Mouse (Mus musculus): ENCODE measurements around the gene Lmtk2. TPM values are rescaled to one million over a fixed set of nuclear protein-coding genes. Genes with fewer than 3 reads are reported as not detected.

The Lmtk2 gene
- polyA plus RNA-seq, 1 experiment from 2014 or later, result 1.2 TPM

DNA sequence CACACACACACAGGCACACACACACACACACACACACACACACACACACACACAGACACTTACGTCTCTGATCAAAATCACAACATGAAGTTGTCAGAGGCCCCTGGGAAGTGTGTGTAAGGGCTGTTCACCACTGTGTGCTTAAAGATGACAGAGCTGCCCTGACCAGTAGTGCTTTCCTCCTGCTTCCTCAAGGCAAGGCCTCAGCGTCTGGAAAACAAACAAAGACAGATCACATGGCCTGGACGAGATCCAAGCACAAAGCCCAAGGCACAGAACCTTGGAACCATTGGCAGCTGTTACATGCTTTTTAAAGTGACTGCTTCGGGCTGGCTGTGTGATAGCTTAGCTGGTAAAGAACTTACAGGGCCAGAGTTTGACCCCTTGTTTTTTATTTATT is 58.4 kb downstream of the Lmtk2 start:
- Histone ChIP-seq H3K9me3 (ENCODE audit: low read length) (no peaks in the 10 kb centered on the region), H3K9ac (replicated peaks) (no peak overlapping the region), H3K4me2 (ENCODE audit: low read depth, low read length) (no peak overlapping the region), H3K27ac (ENCODE audit: low read depth) (no peak overlapping the region), H3K4me3 (ENCODE audit: low read depth, low read length) (no peak overlapping the region), H3K27me3 (ENCODE audit: insufficient read depth, low read length) (no peaks in the 10 kb centered on the region), H3K4me1 (ENCODE audit: insufficient read depth) (no peaks in the 10 kb centered on the region), H3K36me3 (replicated peaks; ENCODE audit: insufficient read depth, low read length) (peaks cover 17% of the 10 kb centered on the region)
- TF ChIP-seq EP300 (IDR thresholded peaks at IDR 0.05; ENCODE audit: low read depth) (no peak), CTCF (IDR thresholded peaks at IDR 0.05; ENCODE audit: low read depth) (no peak)
- ATAC-seq, result no peak
- DNase-seq, result peak; percentile 49
- WGBS (ENCODE audit: insufficient replicate concordance), result 45% methylated on average over 4 of the region's 4 CpGs

DNA sequence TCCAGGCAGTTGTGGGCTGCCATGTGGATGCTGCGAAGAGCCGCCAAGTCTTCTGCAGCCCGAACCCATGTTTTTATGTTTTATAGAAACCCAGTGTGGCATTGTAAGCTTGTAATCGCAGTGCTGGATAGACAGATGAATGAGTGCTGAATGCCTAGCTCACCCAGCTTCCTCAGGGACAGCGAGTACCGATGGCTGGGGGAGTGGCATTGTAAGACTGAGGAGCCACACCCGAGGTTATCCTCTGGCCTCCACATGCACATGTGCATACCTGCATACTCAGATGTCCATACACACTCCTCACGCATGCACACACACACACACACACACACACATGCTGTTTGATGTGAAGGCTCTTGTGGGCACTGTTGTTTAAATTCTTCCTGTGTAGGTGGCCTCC is 58.9 kb downstream of the Lmtk2 start:
- WGBS (ENCODE audit: insufficient replicate concordance), result 86% methylated on average over 8 of the region's 8 CpGs
- Histone ChIP-seq H3K27me3 (ENCODE audit: insufficient read depth, low read length) (no peaks in the 10 kb centered on the region), H3K36me3 (replicated peaks; ENCODE audit: insufficient read depth, low read length) (peaks cover 21% of the 10 kb centered on the region), H3K9me3 (ENCODE audit: low read length) (no peaks in the 10 kb centered on the region), H3K4me2 (ENCODE audit: low read depth, low read length) (no peak overlapping the region), H3K4me1 (ENCODE audit: insufficient read depth) (no peaks in the 10 kb centered on the region), H3K27ac (ENCODE audit: low read depth) (no peak overlapping the region), H3K9ac (replicated peaks) (no peak overlapping the region), H3K4me3 (ENCODE audit: low read depth, low read length) (no peak overlapping the region)
- no peak for ATAC-seq
- TF ChIP-seq EP300 (IDR thresholded peaks at IDR 0.05; ENCODE audit: low read depth) (no peak), CTCF (IDR thresholded peaks at IDR 0.05; ENCODE audit: low read depth) (no peak)
- DNase-seq, result no peak

DNA sequence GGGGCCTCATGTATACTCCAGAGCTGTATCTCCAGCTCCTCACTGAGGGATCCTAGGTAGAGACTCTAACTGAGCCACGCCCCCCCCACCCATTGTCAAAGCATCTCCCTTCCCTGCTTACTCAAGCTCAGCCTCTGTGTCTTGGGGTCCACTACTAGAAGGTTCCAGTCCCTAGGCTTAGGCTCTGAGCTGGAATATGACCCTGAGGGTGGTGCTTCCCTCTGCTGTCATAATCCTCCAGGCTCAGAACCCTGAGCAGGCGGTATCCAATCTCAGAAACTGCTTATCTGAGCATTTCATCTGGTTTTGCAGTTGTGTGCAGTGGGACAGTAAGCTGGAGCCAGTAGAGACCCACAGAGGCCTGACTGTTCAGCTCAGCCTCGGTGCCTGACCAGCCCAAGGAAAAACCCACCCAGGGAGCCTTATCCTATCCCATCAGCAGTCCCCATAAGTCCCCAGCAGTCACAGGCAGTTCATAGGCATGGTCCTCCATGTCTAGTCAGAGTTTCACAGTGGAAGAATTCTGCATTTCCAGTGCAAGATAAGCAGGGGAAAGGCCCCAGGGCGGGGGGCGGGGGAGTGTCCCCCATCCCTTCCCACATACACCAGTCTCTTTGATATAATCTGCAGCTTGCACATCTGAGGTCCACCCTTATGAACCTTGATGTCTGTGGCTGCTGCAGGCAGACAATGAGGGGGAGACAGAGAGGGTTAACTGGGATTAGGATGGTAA is 62.0 kb downstream of the Lmtk2 start:
- ATAC-seq (no peak), DNase-seq (no peak)
- Histone ChIP-seq H3K27me3 (ENCODE audit: insufficient read depth, low read length) (no peaks in the 10 kb centered on the region), H3K9me3 (ENCODE audit: low read length) (no peaks in the 10 kb centered on the region), H3K4me1 (ENCODE audit: insufficient read depth) (no peaks in the 10 kb centered on the region), H3K4me2 (ENCODE audit: low read depth, low read length) (no peak overlapping the region), H3K27ac (ENCODE audit: low read depth) (no peak overlapping the region), H3K4me3 (ENCODE audit: low read depth, low read length) (no peak overlapping the region), H3K36me3 (replicated peaks; ENCODE audit: insufficient read depth, low read length) (peaks cover 27% of the 10 kb centered on the region), H3K9ac (replicated peaks) (no peak overlapping the region)
- 61% methylated on average over 5 of the region's 5 CpGs for WGBS (ENCODE audit: insufficient replicate concordance)
- TF ChIP-seq CTCF (IDR thresholded peaks at IDR 0.05; ENCODE audit: low read depth) (no peak), EP300 (IDR thresholded peaks at IDR 0.05; ENCODE audit: low read depth) (no peak)

DNA sequence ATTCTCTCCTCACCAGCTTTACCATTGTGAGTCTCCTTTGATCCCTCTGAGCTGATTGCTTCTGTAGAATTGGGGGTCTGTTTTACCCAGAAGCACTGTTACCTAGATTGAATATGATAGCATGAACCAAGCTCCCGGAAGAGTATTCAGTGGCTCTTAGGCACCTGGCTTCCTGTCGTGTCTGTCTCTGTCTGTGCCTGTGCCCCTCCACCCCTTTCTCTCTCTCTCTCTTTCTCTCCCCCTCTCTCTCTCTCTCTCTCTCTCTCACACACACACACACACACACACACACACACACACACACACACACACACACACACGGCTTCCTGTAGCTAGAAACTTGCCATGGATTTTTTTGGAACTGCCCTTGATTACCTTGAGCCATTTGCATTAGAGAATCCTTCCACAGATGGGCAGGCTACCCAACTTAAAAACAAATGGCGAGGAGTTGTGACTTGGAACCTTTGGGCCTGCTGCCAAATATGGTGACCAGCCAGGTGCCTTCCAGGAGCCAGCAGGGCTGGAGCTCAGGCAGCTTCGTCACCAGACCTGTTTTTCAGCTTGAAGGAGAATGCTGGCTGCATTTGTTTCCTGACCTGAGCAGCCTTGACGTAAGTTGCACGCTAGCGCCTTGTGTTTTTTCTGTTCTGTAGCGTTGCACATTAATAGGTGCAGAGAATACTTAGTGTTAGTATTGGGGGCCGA is 62.7 kb downstream of the Lmtk2 start:
- ATAC-seq, result no peak
- WGBS (ENCODE audit: insufficient replicate concordance), result 85% methylated on average over 10 of the region's 10 CpGs
- Histone ChIP-seq H3K36me3 (replicated peaks; ENCODE audit: insufficient read depth, low read length) (peaks cover 23% of the 10 kb centered on the region), H3K4me1 (ENCODE audit: insufficient read depth) (no peaks in the 10 kb centered on the region), H3K27ac (ENCODE audit: low read depth) (no peak overlapping the region), H3K9ac (replicated peaks) (no peak overlapping the region), H3K27me3 (ENCODE audit: insufficient read depth, low read length) (no peaks in the 10 kb centered on the region), H3K9me3 (ENCODE audit: low read length) (no peaks in the 10 kb centered on the region), H3K4me2 (ENCODE audit: low read depth, low read length) (no peak overlapping the region), H3K4me3 (ENCODE audit: low read depth, low read length) (no peak overlapping the region)
- TF ChIP-seq EP300 (IDR thresholded peaks at IDR 0.05; ENCODE audit: low read depth), result no peak
- TF ChIP-seq CTCF (IDR thresholded peaks at IDR 0.05; ENCODE audit: low read depth), result no peak
- DNase-seq, result no peak

DNA sequence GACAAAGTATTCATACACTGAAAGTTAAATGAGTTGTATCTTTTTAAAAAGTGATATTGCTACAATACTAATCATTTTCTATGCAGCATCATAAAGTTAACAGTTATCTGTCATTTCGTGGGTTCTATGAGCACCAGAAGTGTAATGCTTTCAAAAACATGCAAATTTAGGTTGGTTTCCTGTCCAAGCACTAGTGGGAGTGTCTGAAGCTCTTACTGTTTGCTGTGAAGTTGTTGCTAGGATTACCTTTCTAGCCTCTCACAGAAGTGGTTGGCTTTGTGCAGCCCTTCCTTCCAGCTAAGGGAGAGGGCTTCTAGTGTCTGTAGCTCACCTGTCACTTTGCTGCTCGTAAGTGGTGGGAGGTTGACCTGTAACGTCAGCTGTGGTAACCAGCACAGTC is 65.5 kb downstream of the Lmtk2 start:
- H3K4me2 ChIP-seq (ENCODE audit: low read depth, low read length), result no peak overlapping the region
- DNase-seq, result no peak
- WGBS (ENCODE audit: insufficient replicate concordance), result 63% methylated on average over 3 of the region's 3 CpGs
- H3K4me1 ChIP-seq (ENCODE audit: insufficient read depth), result no peaks in the 10 kb centered on the region
- H3K36me3 ChIP-seq (replicated peaks; ENCODE audit: insufficient read depth, low read length), result peaks cover 32% of the 10 kb centered on the region
- no peak overlapping the region for H3K9ac ChIP-seq (replicated peaks)
- H3K27ac ChIP-seq (ENCODE audit: low read depth), result no peak overlapping the region
- no peaks in the 10 kb centered on the region for H3K27me3 ChIP-seq (ENCODE audit: insufficient read depth, low read length)
- ATAC-seq, result no peak
- H3K4me3 ChIP-seq (ENCODE audit: low read depth, low read length), result no peak overlapping the region
- H3K9me3 ChIP-seq (ENCODE audit: low read length), result no peaks in the 10 kb centered on the region
- TF ChIP-seq EP300 (IDR thresholded peaks at IDR 0.05; ENCODE audit: low read depth), result no peak
- TF ChIP-seq CTCF (IDR thresholded peaks at IDR 0.05; ENCODE audit: low read depth), result no peak

DNA sequence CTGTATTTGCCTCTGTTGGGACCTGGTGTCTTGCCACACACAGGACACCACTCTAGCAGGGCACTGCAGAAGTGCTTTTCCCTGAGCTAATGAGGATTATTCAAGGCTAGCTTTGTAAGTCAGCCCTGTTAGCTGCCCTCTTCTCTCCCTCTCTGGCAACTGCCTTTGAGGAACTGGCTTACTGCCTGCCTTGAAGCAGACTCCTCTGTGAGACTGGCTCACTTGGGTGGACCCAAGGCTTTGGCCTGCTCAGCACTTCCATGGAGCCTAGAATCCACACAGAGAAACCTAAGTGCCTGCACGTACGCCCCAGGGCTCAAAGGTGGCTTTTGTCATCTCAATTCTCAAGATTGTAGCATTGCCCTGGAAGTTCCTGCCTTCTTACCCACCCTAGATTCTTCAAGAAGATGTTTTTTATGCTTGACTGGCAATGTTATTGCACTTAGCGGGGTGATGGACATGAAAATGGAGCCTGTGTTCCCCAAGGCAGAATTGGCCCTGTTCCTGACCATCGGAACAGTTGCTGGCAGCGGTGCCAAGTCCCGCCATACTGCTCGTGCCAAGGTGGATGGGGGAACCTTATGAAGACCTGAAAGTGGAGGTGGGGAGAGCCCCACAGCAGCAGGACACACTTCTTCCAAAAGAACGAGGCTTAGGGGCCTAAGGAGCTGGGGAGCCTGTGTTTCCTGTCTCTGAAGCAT is 69.2 kb downstream of the Lmtk2 start:
- no peak overlapping the region for H3K27ac ChIP-seq (ENCODE audit: low read depth)
- no peak overlapping the region for H3K9ac ChIP-seq (replicated peaks)
- ATAC-seq (no peak), DNase-seq (no peak)
- H3K4me1 ChIP-seq (ENCODE audit: insufficient read depth), result no peaks in the 10 kb centered on the region
- 85% methylated on average over 8 of the region's 8 CpGs for WGBS (ENCODE audit: insufficient replicate concordance)
- H3K9me3 ChIP-seq (ENCODE audit: low read length), result no peaks in the 10 kb centered on the region
- H3K4me2 ChIP-seq (ENCODE audit: low read depth, low read length), result no peak overlapping the region
- H3K36me3 ChIP-seq (replicated peaks; ENCODE audit: insufficient read depth, low read length), result peaks cover 47% of the 10 kb centered on the region
- no peak for TF ChIP-seq EP300 (IDR thresholded peaks at IDR 0.05; ENCODE audit: low read depth)
- TF ChIP-seq CTCF (IDR thresholded peaks at IDR 0.05; ENCODE audit: low read depth), result no peak
- no peak overlapping the region for H3K4me3 ChIP-seq (ENCODE audit: low read depth, low read length)
- no peaks in the 10 kb centered on the region for H3K27me3 ChIP-seq (ENCODE audit: insufficient read depth, low read length)

All from liver, postnatal 0 days (tissue).